Mouse (Mus musculus) kidney, embryonic 16.5 days (tissue): ENCODE measurements at regions not wholly inside any gene's neighbourhood (a gene's known extent, or its start where the extent isn't known, plus 50 kb on each side); places are given as distances from the start of the nearest gene placed in this dataset.
A peak's percentile ranks its signal among the peaks of the same experiment; 100 is the strongest.
"Not testable (repeated sequence)": the region's sequence is repeated elsewhere in the genome, so short reads cannot be mapped to it uniquely, and the experiment has no call there.

Source experiments
- ATAC-seq: fragments of 200-750 bp; cut with Nextera tagmentation; 2 replicates; pipeline ENCODE4 v1.8.0; 2017; ENCODE audit warnings: moderate TSS enrichment; ENCODE audit not compliant: low FRiP score, low TSS enrichment
- H3K27ac ChIP-seq: fragments of 300-500 bp; sonication (generic); 2 replicates; pipeline ENCODE4 v1.5.1; 2014; ENCODE audit warnings: low read length
- H3K27me3 ChIP-seq: fragments of 300-500 bp; sonication (generic); 2 replicates; pipeline ENCODE4 v1.6.1; 2014; ENCODE audit warnings: low read length, control low read depth, mixed read lengths; ENCODE audit not compliant: insufficient read depth
- H3K36me3 ChIP-seq: fragments of 300-500 bp; sonication (generic); 2 replicates; pipeline ENCODE4 v1.6.1; 2014; ENCODE audit warnings: low read length, control low read depth, mixed read lengths; ENCODE audit not compliant: insufficient read depth
- H3K4me1 ChIP-seq: fragments of 300-500 bp; sonication (generic); 2 replicates; pipeline ENCODE4 v1.6.1; 2014; ENCODE audit warnings: low read length, control low read depth, mixed read lengths; ENCODE audit not compliant: insufficient read depth
- H3K4me2 ChIP-seq: fragments of 300-500 bp; sonication (generic); replicated peaks from 2 replicates; pipeline ENCODE4 v1.6.1; 2014; ENCODE audit warnings: low read depth, low read length
- H3K4me3 ChIP-seq: fragments of 300-500 bp; sonication (generic); 2 replicates; pipeline ENCODE4 v1.5.1; 2014; ENCODE audit warnings: mild to moderate bottlenecking, low read length
- H3K9ac ChIP-seq: fragments of 300-500 bp; sonication (generic); replicated peaks from 2 replicates; pipeline ENCODE4 v1.6.1; 2014; ENCODE audit warnings: low read length
- H3K9me3 ChIP-seq: fragments of 300-500 bp; sonication (generic); 2 replicates; pipeline ENCODE4 v1.6.1; 2016; ENCODE audit warnings: low read length, control low read depth
- WGBS: fragments of 180-500 bp; shearing (Covaris S2); extraction: QIAGEN DNeasy Blood & Tissue Kit; methylation state at CpG from one replicate; pipeline ENCODE4 v1.1.7; 2014; 5-methylcytosine and 5-hydroxymethylcytosine counted together

GRCm38 (mm10) chr4:18349157-18349556 is 1256.1 kb upstream of the Gm12353 start:
- Histone ChIP-seq H3K9me3 (no peaks in the 10 kb centered on the region), H3K27me3 (no peaks in the 10 kb centered on the region), H3K9ac (no peak overlapping the region), H3K4me3 (no peak overlapping the region), H3K27ac (no peak overlapping the region), H3K4me1 (no peaks in the 10 kb centered on the region), H3K4me2 (no peak overlapping the region), H3K36me3 (no peaks in the 10 kb centered on the region)
- ATAC-seq = no peak

GRCm38 (mm10) chr4:18365514-18365913 is 1239.7 kb upstream of the Gm12353 start:
- Histone ChIP-seq H3K4me3 (no peak overlapping the region), H3K4me2 (no peak overlapping the region), H3K9ac (no peak overlapping the region), H3K9me3 (no peaks in the 10 kb centered on the region), H3K4me1 (no peaks in the 10 kb centered on the region), H3K27me3 (no peaks in the 10 kb centered on the region), H3K36me3 (no peaks in the 10 kb centered on the region), H3K27ac (no peak overlapping the region)
- WGBS = 69% methylated on average over 3 of the region's 3 CpGs
- ATAC-seq = no peak

DNA sequence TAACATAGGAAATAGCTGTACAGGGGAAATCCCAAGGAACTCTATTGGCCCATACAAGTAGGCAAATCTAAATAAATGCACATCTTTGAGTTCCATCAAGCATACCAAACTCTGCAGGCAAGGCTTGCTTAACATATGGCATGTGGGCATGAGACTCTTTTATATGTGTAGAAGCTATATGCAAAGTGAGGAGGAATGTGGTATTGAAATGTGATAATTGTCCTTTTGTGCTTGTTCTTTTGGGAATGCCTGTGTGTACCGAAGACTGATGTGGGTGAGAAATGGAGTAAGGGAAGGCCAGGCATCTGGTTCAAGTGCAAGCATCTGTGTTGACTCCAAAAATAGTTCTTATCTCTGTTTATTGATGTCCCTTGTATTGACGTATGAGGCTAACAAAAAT is 1239.3 kb upstream of the Gm12353 start:
- no peak overlapping the region for H3K9ac ChIP-seq
- 89% methylated on average over 2 of the region's 2 CpGs for WGBS
- no peak overlapping the region for H3K4me2 ChIP-seq
- no peaks in the 10 kb centered on the region for H3K4me1 ChIP-seq
- H3K27me3 ChIP-seq = no peaks in the 10 kb centered on the region
- no peak overlapping the region for H3K27ac ChIP-seq
- H3K9me3 ChIP-seq = no peaks in the 10 kb centered on the region
- no peaks in the 10 kb centered on the region for H3K36me3 ChIP-seq
- ATAC-seq = no peak
- H3K4me3 ChIP-seq = no peak overlapping the region

DNA sequence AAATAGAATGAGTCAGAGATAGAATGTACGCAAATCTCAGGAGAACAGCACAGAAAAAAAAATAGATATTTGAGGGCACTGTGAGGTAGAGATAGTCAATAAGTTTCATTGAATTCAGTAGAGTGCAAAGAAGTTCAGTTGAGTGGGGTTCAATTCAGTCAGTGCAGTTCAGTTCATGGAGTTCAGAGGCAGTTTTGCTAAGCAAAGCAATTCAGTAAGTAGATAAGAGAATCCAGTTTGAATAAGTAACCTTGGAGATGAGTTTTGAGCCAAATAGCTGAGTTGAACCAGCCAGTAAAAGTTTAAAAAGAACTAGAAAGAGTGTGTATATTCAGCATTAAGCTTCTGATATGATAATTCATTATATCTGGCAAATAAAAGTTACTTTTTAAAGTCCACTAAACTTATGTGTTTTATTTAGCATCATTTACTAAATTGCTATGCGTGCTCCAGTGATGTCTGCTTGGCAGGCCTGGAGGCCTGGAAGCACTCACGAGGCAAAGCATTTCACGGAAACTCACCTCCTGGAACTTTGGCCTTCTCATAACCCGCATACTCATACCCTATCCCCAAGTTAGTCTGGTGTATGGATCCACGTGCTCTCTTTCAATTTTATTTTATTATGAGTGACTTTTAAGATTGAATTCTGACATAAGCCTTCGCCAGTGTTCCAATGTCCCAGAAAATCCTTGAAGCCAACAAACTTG is 1210.3 kb upstream of the Gm12353 start:
- no peak for ATAC-seq
- H3K9me3 ChIP-seq = no peaks in the 10 kb centered on the region
- H3K4me1 ChIP-seq = no peaks in the 10 kb centered on the region
- H3K4me3 ChIP-seq = no peak overlapping the region
- H3K9ac ChIP-seq = no peak overlapping the region
- no peaks in the 10 kb centered on the region for H3K27me3 ChIP-seq
- WGBS = 76% methylated on average over 7 of the region's 7 CpGs
- H3K36me3 ChIP-seq = no peaks in the 10 kb centered on the region
- no peak overlapping the region for H3K4me2 ChIP-seq
- no peak overlapping the region for H3K27ac ChIP-seq

GRCm38 (mm10) chr4:18395528-18396128 is 1209.6 kb upstream of the Gm12353 start:
- not testable (repeated sequence) for H3K4me3 ChIP-seq, H3K9ac ChIP-seq, H3K36me3 ChIP-seq, H3K4me2 ChIP-seq, H3K27me3 ChIP-seq, H3K4me1 ChIP-seq, ATAC-seq, H3K9me3 ChIP-seq, H3K27ac ChIP-seq

DNA sequence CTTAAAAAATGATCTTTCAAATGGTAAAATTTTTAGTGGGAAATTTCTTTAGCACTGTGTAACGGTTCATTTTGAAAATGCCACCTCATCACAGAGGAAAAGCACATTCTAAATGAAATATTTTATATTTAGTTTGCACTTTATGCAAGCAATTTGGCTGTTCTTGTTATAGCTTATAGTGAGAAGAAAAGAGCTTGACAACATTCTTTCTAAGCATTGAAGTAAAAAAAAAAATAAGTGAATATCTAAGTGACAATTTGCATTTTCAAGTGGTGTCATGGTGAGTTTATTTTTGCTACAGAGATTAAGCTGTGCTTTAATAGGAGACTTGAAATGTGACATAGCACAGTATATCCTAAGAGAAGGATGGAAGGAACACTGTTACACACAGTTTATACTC is 1194.9 kb upstream of the Gm12353 start:
- no peak overlapping the region for H3K9ac ChIP-seq
- no peaks in the 10 kb centered on the region for H3K9me3 ChIP-seq
- H3K27me3 ChIP-seq = no peaks in the 10 kb centered on the region
- no peak overlapping the region for H3K27ac ChIP-seq
- WGBS = 80% methylated on average over 1 of the region's 1 CpGs
- H3K36me3 ChIP-seq = no peaks in the 10 kb centered on the region
- no peak overlapping the region for H3K4me2 ChIP-seq
- no peaks in the 10 kb centered on the region for H3K4me1 ChIP-seq
- ATAC-seq = no peak
- no peak overlapping the region for H3K4me3 ChIP-seq

GRCm38 (mm10) chr4:18441385-18441784 is 1163.9 kb upstream of the Gm12353 start:
- Histone ChIP-seq H3K4me1 (no peaks in the 10 kb centered on the region), H3K27me3 (no peaks in the 10 kb centered on the region), H3K9me3 (peaks cover 10% of the 10 kb centered on the region; the same call in 1 of the 2 replicates), H3K36me3 (no peaks in the 10 kb centered on the region), H3K27ac (no peak overlapping the region), H3K9ac (no peak overlapping the region), H3K4me2 (no peak overlapping the region), H3K4me3 (no peak overlapping the region)
- ATAC-seq = peak; percentile 80; the same call in 1 of the 2 replicates

DNA sequence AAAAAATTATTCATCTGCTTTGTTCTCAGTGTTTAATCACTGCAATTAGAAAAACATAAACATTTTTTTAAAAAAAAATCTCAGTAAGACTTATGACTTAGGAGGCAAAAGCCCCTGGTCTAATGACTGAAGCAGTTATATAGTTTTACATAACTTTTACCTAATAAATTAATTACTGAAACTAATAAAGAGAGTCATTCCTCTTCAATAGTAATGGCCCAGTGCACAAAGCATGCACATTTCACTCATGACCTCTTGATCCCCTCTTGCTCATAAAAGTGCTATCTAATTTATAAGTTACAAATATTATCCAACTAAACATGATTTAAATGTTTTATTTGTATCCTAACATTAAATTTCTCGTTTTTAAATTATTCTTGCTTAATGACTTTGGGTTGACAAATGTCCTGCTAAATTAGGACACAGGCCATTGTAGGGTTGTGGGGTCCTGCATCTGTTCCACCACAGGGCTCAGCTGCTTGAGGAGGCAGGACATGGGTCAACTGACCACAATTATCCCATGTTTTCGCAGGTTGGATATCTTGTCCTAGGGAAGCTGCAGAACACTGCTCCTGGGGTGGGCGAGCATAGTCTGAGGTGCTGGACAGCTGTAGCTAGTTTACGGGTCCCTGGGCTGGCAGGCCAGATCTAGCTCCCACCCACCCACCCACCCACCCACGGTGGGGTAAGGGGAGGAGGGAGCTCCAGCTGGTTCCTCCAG is 1160.8 kb upstream of the Gm12353 start:
- no peak overlapping the region for H3K27ac ChIP-seq
- peak; percentile 81 for ATAC-seq
- no peaks in the 10 kb centered on the region for H3K36me3 ChIP-seq
- no peaks in the 10 kb centered on the region for H3K27me3 ChIP-seq
- H3K9ac ChIP-seq = no peak overlapping the region
- H3K4me3 ChIP-seq = no peak overlapping the region
- 29% methylated on average over 5 of the region's 5 CpGs for WGBS
- H3K4me2 ChIP-seq = no peak overlapping the region
- H3K9me3 ChIP-seq = no peaks in the 10 kb centered on the region
- no peaks in the 10 kb centered on the region for H3K4me1 ChIP-seq

DNA sequence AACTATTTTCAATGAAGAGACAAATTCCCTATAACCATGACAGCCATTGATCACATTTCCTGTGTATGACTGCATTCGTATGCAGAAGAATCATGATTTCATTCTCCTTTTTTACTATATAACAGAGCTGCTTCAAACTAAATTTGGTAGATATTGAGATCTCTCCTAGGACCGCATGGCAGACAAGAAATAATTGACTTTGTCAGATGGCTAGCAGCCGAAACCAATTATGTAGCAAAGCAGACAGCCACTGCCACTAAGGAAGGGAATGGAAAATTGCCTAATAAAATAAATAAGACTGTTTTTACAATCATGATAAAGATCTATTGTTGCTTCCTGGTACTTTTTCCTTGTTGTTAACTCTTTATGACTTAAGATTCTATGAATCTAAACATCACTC is 1143.6 kb upstream of the Gm12353 start:
- WGBS = 56% methylated on average over 3 of the region's 3 CpGs
- ATAC-seq = no peak
- Histone ChIP-seq H3K4me1 (no peaks in the 10 kb centered on the region), H3K9ac (no peak overlapping the region), H3K27me3 (no peaks in the 10 kb centered on the region), H3K9me3 (no peaks in the 10 kb centered on the region), H3K4me3 (no peak overlapping the region), H3K27ac (no peak overlapping the region), H3K36me3 (no peaks in the 10 kb centered on the region), H3K4me2 (no peak overlapping the region)

DNA sequence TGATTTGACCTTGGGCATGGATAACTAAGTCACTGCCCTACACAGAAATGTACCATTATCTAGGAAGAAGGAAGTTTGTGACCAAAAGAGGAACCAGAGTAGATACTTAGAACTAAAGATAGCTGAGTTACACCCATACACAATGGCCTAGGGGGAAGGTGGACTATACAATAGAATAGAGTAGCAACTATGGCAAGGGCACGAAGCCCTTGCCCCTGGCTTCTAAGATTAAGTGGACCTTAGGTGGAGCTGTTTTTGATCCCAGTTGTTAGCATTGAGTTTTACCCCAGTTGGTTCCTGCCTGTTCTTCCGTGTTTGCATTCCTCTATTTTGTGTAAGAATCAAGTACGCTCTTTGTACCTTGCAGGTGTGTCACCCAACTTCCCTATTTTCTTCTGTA is 1137.0 kb upstream of the Gm12353 start:
- not testable (repeated sequence) for ATAC-seq
- WGBS = 94% methylated on average over 3 of the region's 3 CpGs

More for the DNA sequence above, 1137.0 kb upstream of the Gm12353 start:
- not testable (repeated sequence) for H3K9me3 ChIP-seq, H3K4me1 ChIP-seq, H3K27ac ChIP-seq, H3K9ac ChIP-seq, H3K4me3 ChIP-seq, H3K4me2 ChIP-seq, H3K27me3 ChIP-seq, H3K36me3 ChIP-seq
